Mouse (Mus musculus): ENCODE results near the gene Ttll9. TPM values are rescaled to one million over a fixed set of nuclear protein-coding genes. Genes with fewer than 3 reads are reported as not detected.

Ttll9 gene
- total and polyA plus RNA-seq, 3 experiments: 0.07 to 0.19 TPM; not detected in 1

- Histone ChIP-seq H3K36me3 (ENCODE audit: control insufficient read depth in 1 of 2, insufficient read depth in 2 of 2, low read length in 2 of 2) (no peaks in the 10 kb centered on the region; a peak in 1 of 4 replicates), H3K9ac (ENCODE audit: control insufficient read depth, low read depth, low read length, poor library complexity, severe bottlenecking) (no peak overlapping the region), H3K4me1 (ENCODE audit: control insufficient read depth in 1 of 2, insufficient read depth in 2 of 2, low read length in 2 of 2) (no peaks in the 10 kb centered on the region), H3K27ac (ENCODE audit: control insufficient read depth, low read depth, low read length) (no peak overlapping the region), H3K27me3 (ENCODE audit: control insufficient read depth in 1 of 2, insufficient read depth in 2 of 2, low read length in 2 of 2) (peaks cover 0 to 2% of the 10 kb centered on the region in 2 experiments; a peak in 2 of 4 replicates), H3K4me3 (ENCODE audit: control insufficient read depth in 1 of 2, insufficient read depth in 1 of 2, low read depth in 2 of 2, low read length in 2 of 2) (no peak overlapping the region), H3K9me3 (replicated peaks; ENCODE audit: insufficient read depth, low read length) (no peaks in the 10 kb centered on the region), H3K79me2 (ENCODE audit: control insufficient read depth, insufficient read depth, low read length, poor library complexity) (no peaks in the 10 kb centered on the region)
- DNase-seq (ENCODE audit: low read depth, low spot score): no peak
- TF ChIP-seq ELF1 (IDR thresholded peaks at IDR 0.05; ENCODE audit: low read depth, low read length) (no peak), KAT2A (conservative IDR thresholded peaks at IDR 0.05; ENCODE audit: low read depth, low read length) (no peak)
Measured at GRCm38 (mm10) chr2:152965555-152965954, 3.3 kb downstream of the Ttll9 start.

GRCm38 (mm10) chr2:152976991-152977390, 14.7 kb downstream of the Ttll9 start:
- H3K36me3 ChIP-seq (ENCODE audit: control insufficient read depth in 1 of 2, insufficient read depth in 2 of 2, low read length in 2 of 2): no peaks in the 10 kb centered on the region
- DNase-seq (ENCODE audit: low read depth, low spot score): no peak
- H3K4me3 ChIP-seq (ENCODE audit: control insufficient read depth in 1 of 2, insufficient read depth in 1 of 2, low read depth in 2 of 2, low read length in 2 of 2): no peak overlapping the region
- H3K9ac ChIP-seq (ENCODE audit: control insufficient read depth, low read depth, low read length, poor library complexity, severe bottlenecking): no peak overlapping the region
- TF ChIP-seq MYB (IDR thresholded peaks at IDR 0.05; ENCODE audit: low read depth, low read length) (no peak), RAD21 (IDR thresholded peaks at IDR 0.05; ENCODE audit: low read depth, low read length) (no peak), MEF2A (IDR thresholded peaks at IDR 0.05; ENCODE audit: extremely low read depth, insufficient replicate concordance, low read depth, low read length, poor library complexity, severe bottlenecking) (no peak), ZMIZ1 (IDR thresholded peaks at IDR 0.05; ENCODE audit: low read depth, low read length) (no peak), KAT2A (conservative IDR thresholded peaks at IDR 0.05; ENCODE audit: low read depth, low read length) (no peak), GATA1 (IDR thresholded peaks at IDR 0.05; ENCODE audit: low read depth, low read length) (no peak), TCF12 (IDR thresholded peaks at IDR 0.05; ENCODE audit: low read depth, low read length) (no peak), SIN3A (IDR thresholded peaks at IDR 0.05; ENCODE audit: low read length) (no peak), ETS1 (IDR thresholded peaks at IDR 0.05; ENCODE audit: low read depth, low read length) (no peak), MAZ (IDR thresholded peaks at IDR 0.05; ENCODE audit: low read depth, low read length) (no peak), ELF1 (IDR thresholded peaks at IDR 0.05; ENCODE audit: low read depth, low read length) (no peak), RCOR1 (IDR thresholded peaks at IDR 0.05; ENCODE audit: low read depth, low read length) (no peak), TBP (IDR thresholded peaks at IDR 0.05; ENCODE audit: low read depth, low read length) (no peak), ZC3H11A (IDR thresholded peaks at IDR 0.05; ENCODE audit: low read depth, low read length) (no peak), CHD1 (IDR thresholded peaks at IDR 0.05; ENCODE audit: low read depth, low read length) (no peak), ZNF384 (IDR thresholded peaks at IDR 0.05; ENCODE audit: low read depth, low read length) (no peak), ZKSCAN1 (IDR thresholded peaks at IDR 0.05; ENCODE audit: low read depth, low read length) (no peak), CTCF (IDR thresholded peaks at IDR 0.05 in 2 of 3, conservative IDR thresholded peaks at IDR 0.05 in 1 of 3; ENCODE audit: control insufficient read depth in 1 of 3, insufficient read depth in 1 of 3, low read depth in 2 of 3, low read length in 3 of 3, poor library complexity in 1 of 3, severe bottlenecking in 1 of 3) (no peak), BHLHE40 (IDR thresholded peaks at IDR 0.05; ENCODE audit: borderline replicate concordance, low read depth, low read length) (no peak)
- no peaks in the 10 kb centered on the region for H3K79me2 ChIP-seq (ENCODE audit: control insufficient read depth, insufficient read depth, low read length, poor library complexity)
- no peaks in the 10 kb centered on the region for H3K9me3 ChIP-seq (replicated peaks; ENCODE audit: insufficient read depth, low read length)
- peaks cover 22 to 31% of the 10 kb centered on the region in 2 experiments for H3K27me3 ChIP-seq (ENCODE audit: control insufficient read depth in 1 of 2, insufficient read depth in 2 of 2, low read length in 2 of 2)
- no peak overlapping the region for H3K27ac ChIP-seq (ENCODE audit: control insufficient read depth, low read depth, low read length)
- no peaks in the 10 kb centered on the region for H3K4me1 ChIP-seq (ENCODE audit: control insufficient read depth in 1 of 2, insufficient read depth in 2 of 2, low read length in 2 of 2)
